Mouse (Mus musculus): ENCODE data around the gene Ppfibp2.
A peak's percentile ranks its signal among the peaks of the same experiment; 100 is the strongest.

The Ppfibp2 gene

DNA sequence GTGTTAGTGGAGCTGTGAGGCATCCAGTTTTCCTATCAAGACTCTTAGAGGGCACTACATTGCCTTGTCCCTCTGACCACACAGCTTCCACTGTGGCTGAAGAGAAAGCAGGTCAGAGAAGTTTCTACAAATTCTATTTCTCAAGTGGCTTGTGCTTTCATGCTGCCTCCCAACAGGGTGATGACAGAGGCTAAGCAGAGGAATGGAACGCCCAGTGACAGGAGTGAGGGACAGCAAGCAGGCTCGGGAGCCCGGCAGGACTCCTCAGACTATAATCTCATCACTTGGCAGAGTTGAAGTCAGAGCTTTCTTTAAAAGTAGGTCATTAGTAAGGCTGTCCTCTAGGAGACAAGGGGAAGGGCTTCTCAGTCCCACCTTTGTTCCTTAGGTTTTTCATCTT, 160.9 kb downstream of the Ppfibp2 start:
- no peak for DNase-seq (ENCODE audit: low read depth, low spot score)

DNA sequence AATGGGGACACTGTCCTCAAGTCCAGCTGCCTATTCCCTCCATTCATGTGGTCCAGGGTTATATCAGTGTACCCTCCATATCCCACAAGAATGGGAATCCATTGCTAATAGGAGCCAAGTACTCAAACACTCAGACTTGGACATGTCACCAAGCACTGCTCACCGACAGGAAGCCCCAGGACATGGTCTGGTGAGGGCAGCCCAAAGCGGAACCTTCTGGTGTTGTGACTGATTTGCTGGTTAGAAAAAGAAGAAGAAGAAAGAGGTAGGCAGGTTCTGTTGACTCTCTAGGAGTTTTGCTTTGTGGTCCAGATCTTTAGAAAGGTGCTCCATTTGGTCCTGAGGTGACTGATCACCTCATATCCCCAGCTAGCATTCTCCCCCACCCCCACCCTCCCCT, 161.7 kb downstream of the Ppfibp2 start:
- DNase-seq (ENCODE audit: low read depth, low spot score) = no peak

DNA sequence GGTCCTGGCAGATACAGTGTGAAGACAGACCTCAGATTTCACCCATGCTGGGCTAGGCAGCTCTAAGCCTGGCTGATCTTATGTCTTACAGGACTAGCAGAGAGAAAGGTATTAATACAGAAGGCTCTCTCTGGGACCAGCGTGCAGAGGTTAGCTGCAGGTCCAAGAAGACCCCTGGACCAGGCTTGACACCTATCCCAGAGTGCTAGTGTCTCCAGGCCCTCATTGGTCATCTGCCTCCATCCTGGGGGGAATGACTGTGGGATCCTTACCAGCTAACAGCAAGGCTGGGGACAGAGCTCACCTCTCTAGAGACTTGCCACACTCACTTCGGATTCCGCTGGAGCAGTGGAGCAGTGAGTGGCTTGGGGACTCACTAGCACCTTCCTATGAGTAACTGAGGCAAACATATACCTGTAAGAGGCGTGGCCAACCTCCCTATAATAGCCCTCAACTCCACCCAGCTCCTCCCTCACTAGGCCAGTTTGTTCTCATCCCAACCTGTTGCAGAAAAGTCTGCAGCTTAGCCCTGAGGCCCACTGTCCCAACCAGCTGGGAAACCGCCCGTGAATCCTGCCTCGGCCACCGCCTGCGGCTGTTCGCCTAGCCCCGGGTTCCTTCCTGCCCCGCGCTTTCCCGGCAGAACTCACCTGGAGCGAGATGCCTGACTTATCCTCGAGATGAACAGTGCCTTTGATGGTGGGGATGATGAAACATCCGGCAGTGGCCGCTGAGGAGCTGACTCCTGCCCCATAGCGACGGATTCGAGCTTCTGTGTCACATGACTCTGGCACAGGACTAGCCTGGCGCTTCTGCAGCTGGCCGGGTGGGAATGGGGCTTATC, 162.5 kb downstream of the Ppfibp2 start, which contains the start of gene Cyb5r2:
Cyb5r2 (minus strand) TSS at position 725 of the 844 bp plus-strand sequence.
- DNase-seq (ENCODE audit: low read depth, low spot score) = peak; percentile 69

DNA sequence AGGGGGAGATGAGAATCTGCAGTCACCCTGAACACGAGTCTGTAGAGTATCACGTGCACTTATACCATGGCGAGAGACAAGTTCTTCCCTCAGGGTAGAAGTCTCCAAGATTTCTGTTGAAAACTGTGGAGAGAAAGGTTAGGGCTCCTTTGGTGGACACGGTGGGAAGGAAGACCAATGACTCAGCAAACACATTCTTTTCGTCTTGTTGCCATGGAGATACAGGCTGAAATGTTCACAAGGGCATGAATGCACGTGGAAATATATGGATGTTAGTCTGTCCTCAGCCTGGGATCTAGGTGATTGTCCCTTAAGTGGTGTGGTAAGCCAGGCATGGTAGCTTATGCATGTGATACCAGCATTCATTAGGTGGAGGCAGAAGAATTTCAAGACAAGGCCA, 175.8 kb downstream of the Ppfibp2 start:
- no peak for DNase-seq (ENCODE audit: low read depth, low spot score)

DNA sequence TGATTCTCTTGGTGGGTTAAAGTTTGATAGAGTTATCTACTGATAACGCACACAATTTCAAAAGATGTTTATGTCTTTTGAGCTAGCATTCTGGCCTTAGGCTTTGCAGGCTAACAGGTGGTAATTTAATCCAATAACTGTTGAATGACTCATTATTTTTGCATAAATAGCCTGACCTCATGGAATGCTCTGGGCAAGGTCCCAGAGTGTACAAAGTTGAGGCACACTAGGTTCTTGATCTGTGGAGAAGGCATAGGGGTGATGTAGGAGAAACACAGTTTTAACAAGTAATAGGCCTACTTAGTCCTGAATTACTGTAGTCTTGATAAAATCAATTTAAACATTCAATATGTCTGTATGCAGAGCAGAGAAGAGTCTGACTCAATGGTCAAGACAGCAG, 183.2 kb downstream of the Ppfibp2 start:
- DNase-seq (ENCODE audit: low read depth, low spot score) = no peak

DNA sequence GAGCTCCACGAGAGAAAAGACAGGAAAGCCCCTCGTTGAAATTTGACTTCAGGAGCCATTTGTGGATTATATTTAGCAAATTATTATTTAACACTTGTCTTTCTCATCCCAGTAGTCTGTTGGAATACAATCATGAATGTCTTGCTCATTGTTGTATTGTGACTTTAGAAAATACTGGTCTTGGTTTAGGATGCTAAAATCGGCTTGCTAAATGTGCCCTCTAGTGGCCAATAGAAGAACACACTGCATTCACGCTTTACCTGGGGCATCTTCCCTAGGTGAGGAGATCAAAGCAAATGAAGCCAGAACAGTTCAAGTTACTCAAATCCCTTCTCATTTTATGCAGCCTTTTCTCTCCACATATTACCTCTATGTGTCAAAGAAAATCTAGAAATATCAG, 184.6 kb downstream of the Ppfibp2 start:
- peak; percentile 43 for DNase-seq (ENCODE audit: low read depth, low spot score)

DNA sequence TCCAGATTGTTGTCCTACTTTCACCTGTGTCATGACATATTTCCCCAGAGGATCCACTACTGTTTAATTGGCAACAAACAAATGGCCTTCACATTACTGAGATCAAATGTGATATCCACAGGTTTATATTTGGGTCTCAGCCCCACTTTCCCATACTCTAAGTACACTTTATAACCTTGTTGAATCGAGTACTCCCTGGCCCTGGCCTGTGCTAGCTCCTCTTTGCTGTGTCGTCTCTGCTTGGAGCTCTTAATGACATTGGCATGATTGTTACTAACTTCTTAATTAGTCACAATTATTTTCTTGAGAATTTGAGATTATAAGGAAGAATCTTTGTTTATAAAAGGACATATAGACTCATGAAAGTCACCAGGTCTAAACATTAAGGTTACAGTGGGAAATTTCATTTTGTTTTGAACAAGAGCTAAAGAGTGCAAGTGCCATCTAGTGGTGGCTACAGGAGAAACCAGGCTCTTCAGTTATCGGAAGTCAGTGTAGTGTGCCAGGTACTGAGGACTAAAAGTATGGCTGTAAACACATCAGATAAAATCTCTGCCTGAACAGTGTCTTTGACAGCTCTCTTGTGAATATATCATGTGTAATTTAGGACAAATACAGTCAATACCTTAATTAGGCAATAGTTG, 193.1 kb downstream of the Ppfibp2 start:
- DNase-seq (ENCODE audit: low read depth, low spot score) = peak; percentile 59

DNA sequence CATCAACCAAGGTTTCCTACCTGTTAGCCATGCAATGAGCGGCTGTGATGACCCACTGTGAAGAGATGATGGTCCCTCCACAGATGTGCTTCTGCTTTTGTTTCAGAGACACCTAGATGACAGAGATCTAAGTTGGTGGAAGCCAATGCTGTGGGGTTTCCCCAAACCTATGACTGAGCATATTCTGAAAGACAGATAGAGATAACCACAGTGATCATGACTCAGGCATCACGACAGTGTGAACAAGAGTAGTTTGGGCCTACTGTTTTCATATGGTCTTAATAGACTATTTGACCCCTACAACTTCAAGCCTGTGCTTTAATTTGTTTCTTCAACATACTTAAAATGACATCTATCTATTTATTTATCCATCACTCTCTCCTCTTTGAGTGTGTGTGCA, 201.5 kb downstream of the Ppfibp2 start:
- no peak for DNase-seq (ENCODE audit: low read depth, low spot score)

Measured in brain, adult 2 months (tissue).